Mouse (Mus musculus) stomach, embryonic 14.5 days (tissue): ENCODE measurements around the gene Srpk2. TPM values are rescaled to one million over a fixed set of nuclear protein-coding genes. Genes with fewer than 3 reads are reported as not detected.

Experiments
- ATAC-seq: fragments of 200-750 bp; cut with Nextera tagmentation; 2 replicates; pipeline ENCODE4 v1.8.0; 2017; ENCODE audit warnings: low read depth, moderate TSS enrichment; ENCODE audit not compliant: insufficient number of reproducible peaks, insufficient read depth, low FRiP score
- H3K27ac ChIP-seq: fragments of 300-500 bp; sonication (generic); 2 replicates; pipeline ENCODE4 v1.5.1; 2014; ENCODE audit warnings: mild to moderate bottlenecking, low read length, moderate library complexity, mixed read lengths
- H3K27me3 ChIP-seq: fragments of 300-500 bp; sonication (generic); 2 replicates; pipeline ENCODE4 v1.6.1; 2014; ENCODE audit warnings: low read length, control low read depth, mixed read lengths; ENCODE audit not compliant: control insufficient read depth, insufficient read depth
- H3K36me3 ChIP-seq: fragments of 300-500 bp; sonication (generic); 2 replicates; pipeline ENCODE4 v1.6.1; 2014; ENCODE audit warnings: mild to moderate bottlenecking, control low read depth, low read length, moderate library complexity, mixed read lengths; ENCODE audit not compliant: control insufficient read depth, insufficient read depth
- H3K4me1 ChIP-seq: fragments of 300-500 bp; sonication (generic); 2 replicates; pipeline ENCODE4 v1.6.1; 2014; ENCODE audit warnings: low read length, control low read depth, mixed read lengths; ENCODE audit not compliant: control insufficient read depth, insufficient read depth
- H3K4me2 ChIP-seq: fragments of 300-500 bp; sonication (generic); replicated peaks from 2 replicates; pipeline ENCODE4 v1.6.1; 2014; ENCODE audit warnings: low read depth, low read length, control low read depth
- H3K4me3 ChIP-seq: fragments of 300-500 bp; sonication (generic); 2 replicates; pipeline ENCODE4 v1.5.1; 2014; ENCODE audit warnings: low read depth, low read length, control low read depth
- H3K9ac ChIP-seq: fragments of 300-500 bp; sonication (generic); replicated peaks from 2 replicates; pipeline ENCODE4 v1.6.1; 2014; ENCODE audit warnings: low read depth, mild to moderate bottlenecking, control low read depth, low read length, moderate library complexity, mixed read lengths
- H3K9me3 ChIP-seq: fragments of 300-500 bp; sonication (generic); 2 replicates; pipeline ENCODE4 v1.6.1; 2016; ENCODE audit warnings: low read depth, low read length, control low read depth; ENCODE audit not compliant: control insufficient read depth
- WGBS: fragments of 180-500 bp; shearing (Covaris S2); extraction: QIAGEN DNeasy Blood & Tissue Kit; methylation state at CpG from one replicate; pipeline ENCODE4 v1.1.7; 2014; 5-methylcytosine and 5-hydroxymethylcytosine counted together
- polyA plus RNA-seq: library from polyadenylated mRNA; unstranded; fragments of >200 nt; fragmentation: Nextera tagmentation; extraction: Ambion mirVana; gene quantifications from 2 replicates; pipeline ENCODE4 v1.2.1, GENCODE M21; 2014

Gene Srpk2
- polyA plus RNA-seq, 1 experiment from 2014 or later = 61.8 TPM

DNA sequence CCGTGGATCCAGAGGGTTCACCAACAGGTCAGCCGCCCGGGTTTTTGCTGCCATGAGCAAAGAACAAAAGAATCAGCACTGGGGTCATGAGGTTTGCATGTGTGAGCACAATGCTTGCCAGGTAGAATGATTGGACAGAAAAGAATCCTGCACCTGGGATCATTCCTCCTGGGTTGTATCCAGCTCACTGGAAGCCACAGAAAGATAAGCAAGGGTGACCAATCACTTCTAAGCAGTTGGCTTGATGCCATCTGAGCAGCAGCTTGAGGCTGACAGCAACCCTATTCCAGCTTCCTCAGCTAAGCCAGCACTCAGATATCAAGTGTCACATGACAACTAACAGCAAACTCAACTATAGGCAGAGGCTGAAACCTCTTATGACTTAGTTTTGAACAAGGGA is 165.7 kb downstream of the Srpk2 start:
- Histone ChIP-seq H3K27ac (peak overlapping the region; percentile 28; the same call in 1 of the 2 replicates), H3K9me3 (no peaks in the 10 kb centered on the region), H3K4me1 (peaks cover 11% of the 10 kb centered on the region), H3K4me3 (no peak overlapping the region), H3K4me2 (no peak overlapping the region), H3K27me3 (no peaks in the 10 kb centered on the region), H3K9ac (no peak overlapping the region), H3K36me3 (peaks cover 17% of the 10 kb centered on the region)
- peak; percentile 61 for ATAC-seq
- 35% methylated on average over 3 of the region's 3 CpGs for WGBS

DNA sequence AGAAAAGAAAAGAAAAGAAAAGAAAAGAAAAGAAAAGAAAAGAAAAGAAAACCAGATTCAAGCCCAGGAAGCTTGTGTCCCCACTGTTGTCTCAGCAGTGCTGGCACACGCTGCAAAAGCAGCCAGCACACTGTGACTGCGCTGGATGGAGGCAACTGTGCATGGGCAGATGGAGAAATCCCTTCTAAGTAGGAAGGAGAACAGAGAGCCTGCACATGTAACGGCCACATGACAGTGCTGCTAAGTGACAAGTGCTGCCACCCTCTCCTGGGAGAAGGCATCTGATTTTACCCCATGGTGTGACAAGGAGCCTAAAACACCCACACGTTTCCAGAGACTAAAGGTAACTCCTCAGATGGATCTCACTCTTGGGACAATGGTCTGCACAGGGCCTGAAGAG is 166.6 kb downstream of the Srpk2 start:
- Histone ChIP-seq H3K9ac (no peak overlapping the region), H3K4me2 (no peak overlapping the region), H3K4me1 (peaks cover 11% of the 10 kb centered on the region), H3K27me3 (no peaks in the 10 kb centered on the region), H3K4me3 (no peak overlapping the region), H3K9me3 (no peaks in the 10 kb centered on the region), H3K36me3 (peaks cover 16% of the 10 kb centered on the region), H3K27ac (no peak overlapping the region)
- ATAC-seq = no peak
- 76% methylated on average over 4 of the region's 4 CpGs for WGBS

- Histone ChIP-seq H3K27me3 (no peaks in the 10 kb centered on the region), H3K4me2 (no peak overlapping the region), H3K27ac (no peak overlapping the region), H3K9me3 (no peaks in the 10 kb centered on the region), H3K4me3 (no peak overlapping the region), H3K4me1 (peaks cover 11% of the 10 kb centered on the region), H3K9ac (no peak overlapping the region), H3K36me3 (peaks cover 16% of the 10 kb centered on the region)
- ATAC-seq = no peak
- WGBS = 88% methylated on average over 3 of the region's 3 CpGs
Observed at GRCm38 (mm10) chr5:23516962-23517361, 167.5 kb downstream of the Srpk2 start.

- H3K27ac ChIP-seq = no peak overlapping the region
- H3K4me3 ChIP-seq = no peak overlapping the region
- no peaks in the 10 kb centered on the region for H3K27me3 ChIP-seq
- 90% methylated on average over 10 of the region's 10 CpGs for WGBS
- H3K9me3 ChIP-seq = no peaks in the 10 kb centered on the region
- peaks cover 21% of the 10 kb centered on the region for H3K36me3 ChIP-seq
- H3K4me1 ChIP-seq = peaks cover 11% of the 10 kb centered on the region
- ATAC-seq = no peak
- H3K4me2 ChIP-seq = no peak overlapping the region
- H3K9ac ChIP-seq = no peak overlapping the region
Observed at GRCm38 (mm10) chr5:23515038-23515437, 169.4 kb downstream of the Srpk2 start.

DNA sequence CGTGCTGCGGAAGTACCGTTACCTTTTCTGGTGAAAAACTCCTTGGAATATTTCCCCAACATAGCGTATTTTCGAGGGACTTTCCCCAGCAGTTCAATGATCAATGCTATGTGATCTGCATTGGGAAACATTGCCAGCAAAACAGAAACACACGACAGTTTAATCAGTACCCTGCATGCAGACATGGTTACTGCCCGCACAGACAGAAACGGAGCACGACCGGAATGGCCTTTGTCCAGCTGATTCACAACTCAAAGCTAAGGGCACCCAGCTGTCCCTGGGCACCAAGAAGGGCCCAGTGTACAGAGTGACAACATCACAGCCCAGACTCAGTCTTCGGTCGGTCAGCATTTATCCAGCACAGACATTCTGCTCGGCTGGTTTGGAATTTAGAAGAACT is 170.9 kb downstream of the Srpk2 start:
- peaks cover 25% of the 10 kb centered on the region for H3K36me3 ChIP-seq
- 96% methylated on average over 13 of the region's 13 CpGs for WGBS
- no peak for ATAC-seq

DNA sequence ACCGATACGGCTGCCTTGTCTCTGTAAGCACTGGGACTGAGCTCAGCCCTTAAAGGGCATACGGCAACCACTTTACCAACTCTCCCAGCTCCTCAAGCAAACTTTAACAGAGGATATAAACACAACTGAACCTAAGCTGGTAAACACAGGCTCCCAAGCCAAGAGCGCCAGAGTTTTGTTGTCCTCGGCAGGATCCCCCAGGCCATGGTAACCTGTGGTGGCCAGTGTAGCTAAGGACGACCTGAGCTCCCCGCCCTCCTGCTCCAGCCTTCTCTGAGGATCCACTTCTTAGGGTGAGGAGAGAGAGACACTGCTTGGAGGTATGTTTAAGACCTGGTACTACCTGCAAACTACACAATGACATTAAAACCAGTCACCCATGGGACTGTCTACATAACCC is 171.9 kb downstream of the Srpk2 start:
- H3K36me3 ChIP-seq = peaks cover 23% of the 10 kb centered on the region
- H3K27me3 ChIP-seq = no peaks in the 10 kb centered on the region
- no peak overlapping the region for H3K4me3 ChIP-seq
- H3K27ac ChIP-seq = no peak overlapping the region
- no peak overlapping the region for H3K4me2 ChIP-seq
- WGBS = 86% methylated on average over 7 of the region's 7 CpGs
- ATAC-seq = no peak
- H3K9ac ChIP-seq = no peak overlapping the region
- H3K9me3 ChIP-seq = no peaks in the 10 kb centered on the region
- no peaks in the 10 kb centered on the region for H3K4me1 ChIP-seq

More for the DNA sequence above, 170.9 kb downstream of the Srpk2 start:
- Histone ChIP-seq H3K9me3 (no peaks in the 10 kb centered on the region), H3K4me1 (no peaks in the 10 kb centered on the region), H3K9ac (no peak overlapping the region), H3K27ac (no peak overlapping the region), H3K4me2 (no peak overlapping the region), H3K27me3 (no peaks in the 10 kb centered on the region), H3K4me3 (no peak overlapping the region)

DNA sequence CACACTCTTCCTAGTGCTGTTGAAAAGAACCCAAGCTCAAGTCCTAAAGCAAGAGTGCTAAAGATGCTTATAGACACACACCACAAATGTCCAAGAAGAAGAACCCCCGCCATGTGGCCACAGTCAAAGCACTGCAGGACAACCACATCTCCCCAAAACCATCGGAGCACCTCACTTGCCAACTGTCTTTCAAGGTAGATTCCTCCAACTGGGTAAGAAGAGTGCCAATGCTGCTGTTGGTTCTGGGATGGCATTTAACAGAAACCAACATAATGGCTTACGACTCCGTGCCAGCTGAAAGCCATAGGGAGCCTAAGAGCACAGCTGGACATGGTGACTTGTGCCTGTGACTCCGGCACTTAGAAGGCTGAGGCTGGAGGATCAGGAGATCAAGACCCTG is 173.0 kb downstream of the Srpk2 start:
- Histone ChIP-seq H3K9me3 (no peaks in the 10 kb centered on the region), H3K36me3 (peaks cover 28% of the 10 kb centered on the region), H3K4me2 (no peak overlapping the region), H3K4me1 (no peaks in the 10 kb centered on the region), H3K4me3 (no peak overlapping the region), H3K27me3 (no peaks in the 10 kb centered on the region), H3K27ac (no peak overlapping the region), H3K9ac (no peak overlapping the region)
- WGBS = 92% methylated on average over 5 of the region's 5 CpGs
- ATAC-seq = no peak

GRCm38 (mm10) chr5:23508630-23509029 is 175.8 kb downstream of the Srpk2 start:
- H3K27me3 ChIP-seq = no peaks in the 10 kb centered on the region
- H3K4me3 ChIP-seq = no peak overlapping the region
- ATAC-seq = no peak
- WGBS = 94% methylated on average over 6 of the region's 6 CpGs
- no peak overlapping the region for H3K9ac ChIP-seq
- no peak overlapping the region for H3K4me2 ChIP-seq
- H3K9me3 ChIP-seq = no peaks in the 10 kb centered on the region
- H3K36me3 ChIP-seq = peaks cover 21% of the 10 kb centered on the region
- H3K4me1 ChIP-seq = no peaks in the 10 kb centered on the region
- H3K27ac ChIP-seq = no peak overlapping the region

GRCm38 (mm10) chr5:23507210-23507609 is 177.2 kb downstream of the Srpk2 start:
- Histone ChIP-seq H3K4me2 (no peak overlapping the region), H3K9ac (no peak overlapping the region), H3K36me3 (peaks cover 30% of the 10 kb centered on the region), H3K27me3 (no peaks in the 10 kb centered on the region), H3K9me3 (no peaks in the 10 kb centered on the region), H3K4me3 (no peak overlapping the region), H3K4me1 (no peaks in the 10 kb centered on the region), H3K27ac (0 out of 2 replicates have a peak overlapping the region, but pooled peaks have one; percentile 15)
- ATAC-seq = no peak
- 78% methylated on average over 4 of the region's 4 CpGs for WGBS
